Mouse (Mus musculus) limb, embryonic 14.5 days (tissue): ENCODE data around the gene Slc9a6. TPM values are rescaled to one million over a fixed set of nuclear protein-coding genes. Genes with fewer than 3 reads are reported as not detected.

Experiments
- ATAC-seq: fragments of 200-750 bp; cut with Nextera tagmentation; 2 replicates; pipeline ENCODE4 v1.8.0; 2017; ENCODE audit warnings: low read depth, moderate number of reproducible peaks, moderate TSS enrichment; ENCODE audit not compliant: low FRiP score
- DNase-seq: peaks from one replicate; pipeline ENCODE4 v3.0.0-alpha.2; 2015; ENCODE audit warnings: low spot score
- H3K27ac ChIP-seq: fragments of 300-500 bp; sonication (generic); replicated peaks from 2 replicates; pipeline ENCODE4 v1.5.1; 2014; ENCODE audit warnings: low read depth, mild to moderate bottlenecking, low read length, moderate library complexity, mixed read lengths
- H3K27me3 ChIP-seq: fragments of 300-500 bp; sonication (generic); 2 replicates; pipeline ENCODE4 v1.6.1; 2014; ENCODE audit warnings: low read length, mixed read lengths; ENCODE audit not compliant: control insufficient read depth, insufficient read depth
- H3K36me3 ChIP-seq: fragments of 300-500 bp; sonication (generic); 2 replicates; pipeline ENCODE4 v1.6.1; 2014; ENCODE audit warnings: mild to moderate bottlenecking, low read length, moderate library complexity, mixed read lengths; ENCODE audit not compliant: control insufficient read depth, insufficient read depth
- H3K4me1 ChIP-seq: fragments of 300-500 bp; sonication (generic); 2 replicates; pipeline ENCODE4 v1.6.1; 2014; ENCODE audit warnings: antibody characterized with exemption, low read length, mixed read lengths; ENCODE audit not compliant: control insufficient read depth, insufficient read depth
- H3K4me2 ChIP-seq: fragments of 300-500 bp; sonication (generic); replicated peaks from 2 replicates; pipeline ENCODE4 v1.6.1; 2014; ENCODE audit warnings: low read depth, mild to moderate bottlenecking, low read length, moderate library complexity; ENCODE audit not compliant: severe bottlenecking
- H3K4me3 ChIP-seq: fragments of 300-500 bp; sonication (generic); replicated peaks from 2 replicates; pipeline ENCODE4 v1.5.1; 2014; ENCODE audit warnings: low read length
- H3K9ac ChIP-seq: fragments of 300-500 bp; sonication (generic); 2 replicates; pipeline ENCODE4 v1.6.1; 2014; ENCODE audit warnings: mild to moderate bottlenecking, low read depth, low read length, moderate library complexity; ENCODE audit not compliant: severe bottlenecking
- H3K9me3 ChIP-seq: fragments of 300-500 bp; sonication (generic); 2 replicates; pipeline ENCODE4 v1.6.1; 2016; ENCODE audit warnings: low read length; ENCODE audit not compliant: control insufficient read depth
- POLR2A ChIP-seq: fragments of 200-500 bp; IDR thresholded peaks from 2 replicates; pipeline ENCODE4 v1.8.0; 2012; ENCODE audit warnings: inconsistent platforms, mild to moderate bottlenecking, moderate library complexity, borderline replicate concordance; ENCODE audit not compliant: insufficient read depth, insufficient read length; ENCODE audit errors: extremely low read depth
- WGBS: fragments of 180-500 bp; shearing (Covaris S2); extraction: QIAGEN DNeasy Blood & Tissue Kit; methylation state at CpG from one replicate; pipeline ENCODE4 v1.1.7; 2014; 5-methylcytosine and 5-hydroxymethylcytosine counted together
- microRNA-seq: library from miRNA; unstranded; fragments of <30 nt; microRNA quantifications from one replicate; pipeline ENCODE4, GENCODE M21; 2016
- polyA plus RNA-seq, 2 experiments: library from polyadenylated mRNA; depleted of rRNA in 1 of 2; stranded (reverse) in 1 of 2; unstranded in 1 of 2; fragments of >200 nt; fragmentation: Nextera tagmentation in 1 of 2; extraction: Ambion mirVana in 1 of 2; gene quantifications; 2 replicates each; pipeline versions ENCODE4 v1.2.1 to v1.2.3; 2012 to 2014

Gene Slc9a6
- polyA plus RNA-seq, 2 experiments: 11.8 to 16.1 TPM

DNA sequence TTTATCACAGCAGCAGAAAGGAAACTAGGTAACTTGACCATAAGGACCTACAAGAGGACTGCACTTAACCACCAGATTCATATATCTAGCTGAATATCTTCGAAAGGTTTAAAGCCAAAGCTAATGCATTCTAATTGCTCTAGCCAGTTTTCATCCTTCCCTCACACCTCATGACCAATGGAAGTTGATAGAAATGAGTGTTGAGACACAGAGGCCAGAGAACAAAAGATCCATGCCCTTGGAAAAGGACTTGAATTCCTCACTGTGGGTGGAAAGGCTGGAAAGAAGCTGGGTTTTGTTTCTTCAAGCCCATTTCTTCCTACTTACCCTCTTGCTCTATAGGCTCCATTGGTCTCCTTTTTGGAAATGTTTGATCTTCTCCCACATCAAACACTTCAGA is 101.0 kb downstream of the Slc9a6 start:
- ATAC-seq: no peak
- Histone ChIP-seq H3K4me2 (no peak overlapping the region), H3K4me3 (no peak overlapping the region), H3K27me3 (no peaks in the 10 kb centered on the region), H3K9me3 (no peaks in the 10 kb centered on the region), H3K4me1 (no peaks in the 10 kb centered on the region), H3K36me3 (no peaks in the 10 kb centered on the region), H3K27ac (no peak overlapping the region), H3K9ac (no peak overlapping the region)
- TF ChIP-seq POLR2A: no peak
- DNase-seq: no peak
- 87% methylated on average over 1 of the region's 1 CpGs for WGBS

DNA sequence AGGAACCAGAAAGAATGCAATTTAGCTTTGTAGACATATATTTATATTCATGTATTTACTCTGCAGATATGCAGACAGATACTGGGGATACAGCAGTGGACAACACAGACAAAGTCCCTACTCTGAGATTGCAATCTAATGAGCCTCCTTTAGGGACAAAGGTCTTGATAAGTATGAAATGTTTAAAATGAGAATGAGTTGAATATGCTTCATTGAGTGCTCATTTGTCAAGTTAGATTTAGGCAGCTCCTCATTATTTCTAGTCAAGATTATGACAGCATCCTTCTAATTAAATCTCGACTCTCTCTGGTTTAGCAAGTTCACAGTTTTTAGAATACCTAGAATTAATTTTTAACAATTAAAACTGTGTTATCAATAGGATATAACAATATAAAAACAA is 103.1 kb downstream of the Slc9a6 start:
- no peak overlapping the region for H3K9ac ChIP-seq
- no peaks in the 10 kb centered on the region for H3K36me3 ChIP-seq
- H3K9me3 ChIP-seq: no peaks in the 10 kb centered on the region
- H3K4me2 ChIP-seq: no peak overlapping the region
- TF ChIP-seq POLR2A: no peak
- H3K27ac ChIP-seq: no peak overlapping the region
- ATAC-seq: no peak
- H3K4me3 ChIP-seq: no peak overlapping the region
- no peaks in the 10 kb centered on the region for H3K4me1 ChIP-seq
- H3K27me3 ChIP-seq: no peaks in the 10 kb centered on the region
- DNase-seq: no peak
- 64% methylated on average over 1 of the region's 1 CpGs for WGBS

Small RNA genes lying within 50 kb of the gene (microRNA-seq; reads per million reads assigned to microRNA genes)
- not detected for gene Mir5116

Other genes with a start within 250 kb of the Slc9a6 start
- gene Smim10l2a, start 235.2 kb upstream of the Slc9a6 start, polyA plus RNA-seq (2012; rRNA removed): 4.0 and 4.5 TPM in 2 replicates
- 3.8 and 5.7 TPM in 2 replicates for gene Smim10l2a, start 235.2 kb upstream of the Slc9a6 start, polyA plus RNA-seq (2014; fragmentation: Nextera tagmentation; extraction: Ambion mirVana)
- not detected in 2 replicates for gene Gm2174, start 161.8 kb upstream of the Slc9a6 start, polyA plus RNA-seq (2012; rRNA removed)
- 2.5 and 3.3 TPM in 2 replicates for gene Gm2174, start 161.8 kb upstream of the Slc9a6 start, polyA plus RNA-seq (2014; fragmentation: Nextera tagmentation; extraction: Ambion mirVana)
- 88.7 and 104 TPM in 2 replicates for gene Ints6l, start 154.9 kb upstream of the Slc9a6 start, polyA plus RNA-seq (2012; rRNA removed)
- 27.9 and 32.5 TPM in 2 replicates for gene Ints6l, start 154.9 kb upstream of the Slc9a6 start, polyA plus RNA-seq (2014; fragmentation: Nextera tagmentation; extraction: Ambion mirVana)
- gene Gm10477, start 85.0 kb upstream of the Slc9a6 start, polyA plus RNA-seq (2012; rRNA removed): not detected in 2 replicates
- gene Gm10477, start 85.0 kb upstream of the Slc9a6 start, polyA plus RNA-seq (2014; fragmentation: Nextera tagmentation; extraction: Ambion mirVana): not detected in 2 replicates
- gene Gm648, start 60.2 kb upstream of the Slc9a6 start, polyA plus RNA-seq (2012; rRNA removed): 0.14 TPM in 1 of 2 replicates, not detected in the other
- gene Gm648, start 60.2 kb upstream of the Slc9a6 start, polyA plus RNA-seq (2014; fragmentation: Nextera tagmentation; extraction: Ambion mirVana): not detected in 2 replicates
- 17.6 and 17.9 TPM in 2 replicates for gene Mmgt1, start 11.7 kb upstream of the Slc9a6 start, polyA plus RNA-seq (2012; rRNA removed)
- gene Mmgt1, start 11.7 kb upstream of the Slc9a6 start, polyA plus RNA-seq (2014; fragmentation: Nextera tagmentation; extraction: Ambion mirVana): 21.1 and 24.1 TPM in 2 replicates
- gene Fhl1, start 122.0 kb downstream of the Slc9a6 start, polyA plus RNA-seq (2012; rRNA removed): 179 and 191 TPM in 2 replicates
- 139 and 167 TPM in 2 replicates for gene Fhl1, start 122.0 kb downstream of the Slc9a6 start, polyA plus RNA-seq (2014; fragmentation: Nextera tagmentation; extraction: Ambion mirVana)
- 1.2 and 2.7 TPM in 2 replicates for gene Map7d3, start 212.6 kb downstream of the Slc9a6 start, polyA plus RNA-seq (2012; rRNA removed)
- gene Map7d3, start 212.6 kb downstream of the Slc9a6 start, polyA plus RNA-seq (2014; fragmentation: Nextera tagmentation; extraction: Ambion mirVana): 2.9 and 4.5 TPM in 2 replicates